Mouse (Mus musculus): ENCODE results near the gene Lpp. TPM values are rescaled to one million over a fixed set of nuclear protein-coding genes. Genes with fewer than 3 reads are reported as not detected.
A peak's percentile ranks its signal among the peaks of the same experiment; 100 is the strongest.

The Lpp gene
- polyA plus RNA-seq, 1 experiment from 2014 or later, result 79.9 TPM

- peaks cover 7% of the 10 kb centered on the region for H3K4me1 ChIP-seq (ENCODE audit: insufficient read depth)
- no peak for TF ChIP-seq CTCF (IDR thresholded peaks at IDR 0.05; ENCODE audit: low read depth)
- 89% methylated on average over 2 of the region's 2 CpGs for WGBS
- H3K27me3 ChIP-seq (ENCODE audit: insufficient read depth, low read length), result no peaks in the 10 kb centered on the region
- H3K9me3 ChIP-seq (ENCODE audit: low read depth, low read length), result no peaks in the 10 kb centered on the region
- DNase-seq (no peak), ATAC-seq (ENCODE audit: insufficient read depth) (no peak)
- no peaks in the 10 kb centered on the region for H3K36me3 ChIP-seq (ENCODE audit: insufficient read depth)
- no peak overlapping the region for H3K4me3 ChIP-seq (ENCODE audit: low read depth, low read length)
- no peak overlapping the region for H3K9ac ChIP-seq
- H3K4me2 ChIP-seq, result no peak overlapping the region
- no peak overlapping the region for H3K27ac ChIP-seq (ENCODE audit: low read depth)
These were observed 104.1 kb downstream of the Lpp start for GRCm38 (mm10) chr16:24497413-24497812.

GRCm38 (mm10) chr16:24498103-24498659, 104.9 kb downstream of the Lpp start:
- WGBS, result 72% methylated on average over 5 of the region's 5 CpGs
- no peak overlapping the region for H3K4me2 ChIP-seq
- no peaks in the 10 kb centered on the region for H3K9me3 ChIP-seq (ENCODE audit: low read depth, low read length)
- TF ChIP-seq CTCF (IDR thresholded peaks at IDR 0.05; ENCODE audit: low read depth), result no peak
- no peak for DNase-seq
- H3K27ac ChIP-seq (ENCODE audit: low read depth), result no peak overlapping the region
- H3K9ac ChIP-seq, result no peak overlapping the region
- no peaks in the 10 kb centered on the region for H3K36me3 ChIP-seq (ENCODE audit: insufficient read depth)
- ATAC-seq (ENCODE audit: insufficient read depth), result no peak
- H3K4me3 ChIP-seq (ENCODE audit: low read depth, low read length), result no peak overlapping the region
- H3K4me1 ChIP-seq (ENCODE audit: insufficient read depth), result peaks cover 7% of the 10 kb centered on the region
- no peaks in the 10 kb centered on the region for H3K27me3 ChIP-seq (ENCODE audit: insufficient read depth, low read length)

GRCm38 (mm10) chr16:24501197-24501596, 107.9 kb downstream of the Lpp start:
- Histone ChIP-seq H3K27me3 (ENCODE audit: insufficient read depth, low read length) (no peaks in the 10 kb centered on the region), H3K9me3 (ENCODE audit: low read depth, low read length) (no peaks in the 10 kb centered on the region), H3K27ac (ENCODE audit: low read depth) (no peak overlapping the region), H3K4me2 (no peak overlapping the region), H3K36me3 (ENCODE audit: insufficient read depth) (no peaks in the 10 kb centered on the region), H3K9ac (no peak overlapping the region), H3K4me1 (ENCODE audit: insufficient read depth) (no peaks in the 10 kb centered on the region), H3K4me3 (ENCODE audit: low read depth, low read length) (no peak overlapping the region)
- no peak for ATAC-seq (ENCODE audit: insufficient read depth)
- WGBS, result 79% methylated on average over 6 of the region's 6 CpGs
- DNase-seq, result no peak
- no peak for TF ChIP-seq CTCF (IDR thresholded peaks at IDR 0.05; ENCODE audit: low read depth)

GRCm38 (mm10) chr16:24501628-24502294, 108.5 kb downstream of the Lpp start:
- Histone ChIP-seq H3K4me3 (ENCODE audit: low read depth, low read length) (no peak overlapping the region), H3K9ac (no peak overlapping the region), H3K36me3 (ENCODE audit: insufficient read depth) (no peaks in the 10 kb centered on the region), H3K27ac (ENCODE audit: low read depth) (no peak overlapping the region), H3K27me3 (ENCODE audit: insufficient read depth, low read length) (no peaks in the 10 kb centered on the region), H3K4me2 (no peak overlapping the region), H3K4me1 (ENCODE audit: insufficient read depth) (no peaks in the 10 kb centered on the region), H3K9me3 (ENCODE audit: low read depth, low read length) (no peaks in the 10 kb centered on the region)
- 61% methylated on average over 11 of the region's 11 CpGs for WGBS
- ATAC-seq (ENCODE audit: insufficient read depth) (no peak), DNase-seq (no peak)
- TF ChIP-seq CTCF (IDR thresholded peaks at IDR 0.05; ENCODE audit: low read depth), result no peak

- DNase-seq, result no peak
- WGBS, result 85% methylated on average over 3 of the region's 3 CpGs
These were observed 109.1 kb downstream of the Lpp start for GRCm38 (mm10) chr16:24502295-24502823.

GRCm38 (mm10) chr16:24504838-24505605, 111.7 kb downstream of the Lpp start:
- no peak overlapping the region for H3K4me3 ChIP-seq (ENCODE audit: low read depth, low read length)
- ATAC-seq (ENCODE audit: insufficient read depth) (no peak), DNase-seq (no peak)
- no peak overlapping the region for H3K27ac ChIP-seq (ENCODE audit: low read depth)
- WGBS, result 57% methylated on average over 7 of the region's 7 CpGs
- TF ChIP-seq CTCF (IDR thresholded peaks at IDR 0.05; ENCODE audit: low read depth), result no peak
- no peaks in the 10 kb centered on the region for H3K36me3 ChIP-seq (ENCODE audit: insufficient read depth)
- peaks cover 5% of the 10 kb centered on the region; the same call in 1 of the 2 replicates for H3K4me1 ChIP-seq (ENCODE audit: insufficient read depth)
- no peaks in the 10 kb centered on the region for H3K27me3 ChIP-seq (ENCODE audit: insufficient read depth, low read length)
- H3K9ac ChIP-seq, result no peak overlapping the region
- H3K9me3 ChIP-seq (ENCODE audit: low read depth, low read length), result no peaks in the 10 kb centered on the region
- H3K4me2 ChIP-seq, result no peak overlapping the region

More at GRCm38 (mm10) chr16:24502295-24502823, 109.1 kb downstream of the Lpp start:
- Histone ChIP-seq H3K4me1 (ENCODE audit: insufficient read depth) (no peaks in the 10 kb centered on the region), H3K4me3 (ENCODE audit: low read depth, low read length) (no peak overlapping the region), H3K27me3 (ENCODE audit: insufficient read depth, low read length) (no peaks in the 10 kb centered on the region), H3K27ac (ENCODE audit: low read depth) (no peak overlapping the region), H3K4me2 (no peak overlapping the region), H3K9me3 (ENCODE audit: low read depth, low read length) (no peaks in the 10 kb centered on the region), H3K36me3 (ENCODE audit: insufficient read depth) (no peaks in the 10 kb centered on the region), H3K9ac (no peak overlapping the region)
- 0 out of 2 replicates have a peak, but pooled peaks have one; percentile 7 for TF ChIP-seq CTCF (IDR thresholded peaks at IDR 0.05; ENCODE audit: low read depth)
- no peak for ATAC-seq (ENCODE audit: insufficient read depth)

- no peak for TF ChIP-seq CTCF (IDR thresholded peaks at IDR 0.05; ENCODE audit: low read depth)
These were observed 112.9 kb downstream of the Lpp start for GRCm38 (mm10) chr16:24506237-24506636.

More at GRCm38 (mm10) chr16:24506237-24506636, 112.9 kb downstream of the Lpp start:
- no peak overlapping the region for H3K4me2 ChIP-seq
- no peaks in the 10 kb centered on the region for H3K9me3 ChIP-seq (ENCODE audit: low read depth, low read length)
- no peak for DNase-seq
- H3K36me3 ChIP-seq (ENCODE audit: insufficient read depth), result no peaks in the 10 kb centered on the region
- H3K27ac ChIP-seq (ENCODE audit: low read depth), result no peak overlapping the region
- H3K9ac ChIP-seq, result no peak overlapping the region
- no peak for ATAC-seq (ENCODE audit: insufficient read depth)
- peaks cover 5% of the 10 kb centered on the region; the same call in 1 of the 2 replicates for H3K4me1 ChIP-seq (ENCODE audit: insufficient read depth)
- H3K4me3 ChIP-seq (ENCODE audit: low read depth, low read length), result no peak overlapping the region
- H3K27me3 ChIP-seq (ENCODE audit: insufficient read depth, low read length), result no peaks in the 10 kb centered on the region
- WGBS, result 98% methylated on average over 2 of the region's 2 CpGs
